Mouse (Mus musculus): ENCODE measurements around the gene Rab11fip5.

Gene Rab11fip5

GRCm38 (mm10) chr6:85348133-85348532 is 26.3 kb downstream of the Rab11fip5 start:
- no peak for DNase-seq (ENCODE audit: low spot score in 2 of 2)

DNA sequence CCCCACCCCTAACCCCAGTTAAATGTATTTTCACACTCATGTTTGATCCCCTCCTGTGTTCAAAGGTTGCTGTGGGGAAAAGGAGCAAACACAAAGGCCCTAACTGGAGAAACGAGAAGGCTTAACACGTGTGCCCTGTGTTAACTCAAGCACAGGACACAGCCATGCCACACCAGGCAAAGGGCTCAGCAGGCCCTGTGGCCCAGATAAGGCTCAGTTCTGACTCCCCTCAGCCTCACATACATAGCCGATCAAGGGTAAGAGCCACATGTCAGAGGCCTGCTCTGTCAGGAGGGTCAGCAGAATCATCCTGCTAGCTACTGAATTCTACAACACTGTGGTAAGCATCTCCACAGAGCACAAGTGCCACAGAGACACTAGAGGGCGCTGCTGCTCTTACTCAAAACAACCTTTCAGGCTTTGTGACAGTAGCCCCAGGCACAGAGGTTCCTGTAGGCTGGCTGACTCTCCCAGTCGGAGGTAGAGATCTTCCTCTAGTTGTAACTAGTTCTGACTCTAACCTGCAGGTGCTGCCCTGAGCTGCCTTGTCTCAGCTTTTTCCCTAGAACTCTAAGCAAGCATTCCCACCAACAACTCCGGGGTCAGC is 28.3 kb downstream of the Rab11fip5 start:
- peak; percentile 58 to 79 for DNase-seq (ENCODE audit: low spot score in 2 of 2)

DNA sequence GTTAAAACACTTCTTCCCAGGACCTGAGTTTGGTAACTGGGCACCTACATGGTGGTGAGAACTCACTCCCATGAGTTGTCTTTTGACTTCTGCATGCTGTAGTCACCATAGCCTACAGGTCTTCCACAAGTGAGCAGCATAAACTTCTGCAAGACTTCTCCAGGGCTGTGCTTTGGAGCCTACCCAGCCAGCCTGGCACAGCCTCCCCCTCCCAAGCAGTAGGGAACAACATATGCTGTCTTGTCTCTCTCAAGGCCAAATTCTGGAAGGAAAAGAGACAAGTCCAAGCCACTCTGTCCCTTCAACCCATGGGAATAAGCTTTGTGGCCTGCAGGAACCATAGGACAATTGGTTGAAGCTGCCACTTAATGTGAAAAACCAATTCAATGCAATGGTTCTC is 29.5 kb downstream of the Rab11fip5 start:
- DNase-seq (ENCODE audit: low spot score in 2 of 2), result no peak

DNA sequence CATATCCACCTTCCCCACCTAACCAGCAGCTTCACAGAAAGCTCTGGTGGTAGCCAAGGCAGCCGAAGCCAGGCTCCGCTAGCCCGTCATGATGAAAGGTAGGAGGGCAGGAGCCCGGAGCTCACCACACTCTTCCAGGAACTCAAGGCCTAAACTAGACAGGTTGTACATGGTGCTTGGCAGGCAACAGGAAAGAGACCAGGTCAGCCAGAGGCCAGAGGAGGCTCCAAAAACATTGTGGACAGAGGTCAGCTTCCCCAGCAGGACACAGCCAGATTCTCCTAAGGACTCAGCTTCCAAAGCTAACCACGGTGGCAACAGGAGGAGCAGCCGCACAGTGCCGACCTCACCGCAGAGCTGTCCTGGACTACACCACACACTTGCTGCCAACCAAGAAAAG is 31.4 kb downstream of the Rab11fip5 start:
- DNase-seq (ENCODE audit: low spot score in 2 of 2), result no peak

DNA sequence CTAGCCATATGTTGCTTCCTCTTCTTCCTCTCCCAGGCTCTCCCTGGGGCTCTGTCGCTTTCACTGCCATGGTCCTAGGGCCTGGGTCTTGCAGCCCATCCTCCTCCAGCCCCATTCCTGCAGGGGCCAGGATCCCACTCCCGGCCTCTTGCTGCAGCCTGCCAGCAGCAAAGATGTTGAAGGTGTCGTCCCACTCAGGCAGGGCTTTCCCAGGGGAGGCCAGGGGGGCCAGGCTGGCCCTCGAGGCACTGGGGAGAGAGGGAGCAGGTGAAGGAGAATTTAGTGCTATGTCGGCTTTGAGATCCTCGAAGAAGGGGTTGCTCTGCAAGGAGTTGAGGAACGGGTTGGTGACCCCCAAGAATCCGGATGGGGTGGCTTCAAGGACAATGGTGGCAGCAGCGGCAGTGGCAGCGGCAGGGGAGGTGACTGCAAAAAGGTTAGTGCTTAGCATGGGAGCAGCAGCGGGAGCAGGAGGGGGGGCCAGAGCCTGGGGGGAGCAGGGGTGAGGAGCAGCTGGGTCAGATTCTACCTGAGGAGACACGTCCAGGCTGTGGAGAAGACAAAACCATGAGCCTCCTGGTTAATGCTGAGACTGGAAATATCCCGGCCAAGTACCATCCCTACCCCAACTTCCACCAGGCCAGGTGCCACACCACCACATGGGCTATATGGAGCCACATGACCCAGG is 32.5 kb downstream of the Rab11fip5 start:
- DNase-seq (ENCODE audit: low spot score in 2 of 2), result no peak

GRCm38 (mm10) chr6:85340184-85340583 is 34.2 kb downstream of the Rab11fip5 start:
- no peak for DNase-seq (ENCODE audit: low spot score in 2 of 2)

DNA sequence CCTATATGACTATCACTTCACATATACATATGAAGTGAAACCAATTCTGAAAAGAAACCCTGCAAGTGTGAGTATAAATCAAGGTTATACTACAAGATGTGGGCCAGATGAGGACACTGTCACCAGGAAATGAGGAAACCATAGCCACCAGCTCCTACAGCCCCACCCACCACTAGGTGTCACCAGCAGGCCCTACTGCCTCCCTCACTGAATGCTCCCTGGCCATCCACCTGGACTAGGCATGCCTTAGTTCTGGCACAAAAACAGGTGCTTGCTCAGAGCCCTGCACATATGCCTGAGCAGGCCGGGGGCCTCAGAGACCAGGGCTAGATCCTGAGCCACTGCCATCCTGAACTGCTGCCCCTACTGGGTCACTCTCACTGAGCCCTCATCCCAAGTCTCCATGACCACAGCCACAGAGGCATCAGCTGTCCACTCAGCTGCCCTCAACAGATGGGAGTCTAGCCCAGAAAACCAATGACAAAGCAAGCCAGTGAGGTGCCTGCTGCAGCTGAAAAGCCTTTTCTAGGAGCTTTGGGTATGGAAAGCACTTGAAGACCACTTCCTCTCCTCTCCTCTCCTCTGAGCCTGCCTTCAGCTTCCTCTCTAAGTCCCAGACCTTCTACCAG is 35.0 kb downstream of the Rab11fip5 start:
- DNase-seq (ENCODE audit: low spot score in 2 of 2), result peak; percentile 24 to 50

DNA sequence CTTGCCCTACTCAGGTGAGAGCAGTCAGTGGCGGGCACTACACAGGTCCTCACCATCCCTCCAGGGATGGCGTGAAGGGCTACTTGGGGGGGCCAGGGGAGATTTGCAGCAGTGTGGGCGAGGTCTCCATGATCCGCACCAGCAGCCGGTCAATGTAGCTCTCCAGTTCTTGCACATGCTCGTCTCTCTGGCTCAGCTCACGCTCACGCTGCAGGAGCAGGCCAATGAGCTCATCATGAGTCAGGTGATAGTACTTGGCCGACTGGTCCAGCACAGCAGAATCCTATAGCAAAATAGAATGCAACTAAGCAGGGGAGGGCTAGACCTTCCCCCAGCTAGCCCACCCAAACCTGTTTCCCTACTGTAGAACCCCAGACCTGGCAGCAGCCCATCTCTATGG is 37.5 kb downstream of the Rab11fip5 start:
- DNase-seq (ENCODE audit: low spot score in 2 of 2), result no peak

- DNase-seq (ENCODE audit: low spot score in 2 of 2), result no peak
Measured at GRCm38 (mm10) chr6:85335352-85335751, 39.1 kb downstream of the Rab11fip5 start.

DNA sequence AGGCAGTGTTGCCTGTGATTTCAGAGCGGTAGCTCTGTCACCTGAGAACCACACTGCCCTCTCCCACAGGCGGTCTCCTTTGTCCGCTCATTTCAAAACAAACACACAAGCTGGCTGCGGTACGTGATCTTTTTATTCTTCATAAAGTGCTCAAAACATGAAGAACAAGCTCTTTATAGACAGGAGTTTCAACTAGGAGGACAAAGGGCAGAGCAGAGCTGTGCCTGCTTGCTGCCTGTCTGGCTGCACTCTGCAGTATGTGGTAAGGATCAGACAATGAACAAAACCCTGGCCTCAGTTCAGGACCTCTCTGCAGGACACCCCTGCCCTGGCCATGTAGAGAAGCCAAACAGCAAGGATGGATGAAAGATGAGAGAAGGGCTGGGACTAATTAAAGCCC is 39.6 kb downstream of the Rab11fip5 start:
- DNase-seq (ENCODE audit: low spot score in 2 of 2), result no peak

- DNase-seq (ENCODE audit: low spot score in 2 of 2), result no peak
Measured at GRCm38 (mm10) chr6:85334251-85334650, 40.2 kb downstream of the Rab11fip5 start.

DNA sequence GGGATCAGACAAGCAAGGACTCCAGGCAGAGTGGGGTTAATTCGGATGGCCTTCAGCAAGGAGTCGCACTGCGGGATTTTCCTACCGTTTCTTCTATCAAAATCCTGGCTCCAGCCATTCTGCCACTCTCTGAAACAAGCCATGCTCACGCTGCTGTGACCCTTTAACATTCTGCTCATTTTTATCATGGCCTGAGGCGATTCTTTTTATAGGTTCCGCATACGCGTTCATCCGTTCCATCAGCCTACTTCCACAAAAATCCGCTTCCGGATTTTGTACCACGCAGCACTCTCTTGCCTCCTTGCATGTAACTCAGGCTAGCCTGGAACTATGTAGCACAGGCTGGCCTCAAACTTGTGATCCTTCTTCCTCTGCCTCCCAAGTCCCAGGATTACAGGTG is 40.7 kb downstream of the Rab11fip5 start:
- no peak for DNase-seq (ENCODE audit: low spot score in 2 of 2)

- peak; percentile 86 to 90 for DNase-seq (ENCODE audit: low spot score in 2 of 2)
Measured at GRCm38 (mm10) chr6:85333000-85333669, 41.3 kb downstream of the Rab11fip5 start, which contains the start of gene Sfxn5. Gene Sfxn5 (minus strand): TSS chr6:85333422.

DNA sequence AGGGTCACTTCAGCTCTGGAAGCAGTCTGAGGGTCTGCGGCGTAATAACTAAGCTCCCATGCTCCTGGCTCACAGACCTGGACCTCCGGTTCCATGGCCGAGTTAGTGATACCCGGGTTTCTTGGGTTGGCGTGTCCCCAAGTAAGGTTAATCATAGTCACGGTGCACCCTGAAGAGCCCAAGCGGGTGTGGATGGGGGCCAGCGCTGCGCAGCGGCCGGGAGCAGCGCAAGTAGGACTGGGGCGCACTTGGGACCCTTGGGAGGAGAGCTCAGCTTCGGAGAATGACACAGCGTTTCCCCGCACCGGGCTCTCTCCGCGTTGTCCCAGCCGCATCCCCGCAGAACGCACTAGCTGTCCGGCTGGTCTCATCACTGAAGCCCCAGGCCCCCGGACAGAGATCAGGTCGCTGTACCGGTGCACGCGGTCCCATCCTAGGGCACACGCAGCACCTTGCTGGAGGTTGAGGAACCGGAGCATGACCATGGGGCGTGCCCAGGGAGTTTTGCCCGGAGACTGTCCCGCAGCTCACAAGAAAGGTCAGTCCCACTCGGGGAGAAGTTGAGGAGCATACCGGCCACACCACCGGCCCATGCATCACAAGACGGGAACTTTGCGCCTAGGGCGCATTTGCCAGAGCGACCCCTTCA is 42.0 kb downstream of the Rab11fip5 start:
- DNase-seq (ENCODE audit: low spot score in 2 of 2), result peak in 1 of 2 experiments; percentile 7

DNA sequence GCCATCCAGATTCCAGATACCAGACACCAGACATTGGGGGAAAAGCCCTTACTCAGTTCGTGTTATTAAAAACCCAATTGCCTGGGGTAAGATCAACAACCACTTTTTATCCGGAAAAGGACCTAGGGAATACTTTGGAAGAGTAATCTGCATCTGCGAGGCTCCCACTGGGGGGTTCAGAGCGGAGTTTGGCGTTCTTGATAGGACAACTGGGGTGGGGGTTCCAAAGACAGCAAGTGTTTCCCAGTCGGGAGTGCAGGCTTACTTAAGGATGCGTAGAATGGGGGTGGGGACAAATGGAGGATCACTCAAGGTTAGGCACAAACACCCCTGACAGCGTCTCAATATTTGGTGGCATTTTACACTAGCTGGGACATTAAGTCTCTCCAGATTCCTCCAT is 42.7 kb downstream of the Rab11fip5 start:
- no peak for DNase-seq (ENCODE audit: low spot score in 2 of 2)

DNA sequence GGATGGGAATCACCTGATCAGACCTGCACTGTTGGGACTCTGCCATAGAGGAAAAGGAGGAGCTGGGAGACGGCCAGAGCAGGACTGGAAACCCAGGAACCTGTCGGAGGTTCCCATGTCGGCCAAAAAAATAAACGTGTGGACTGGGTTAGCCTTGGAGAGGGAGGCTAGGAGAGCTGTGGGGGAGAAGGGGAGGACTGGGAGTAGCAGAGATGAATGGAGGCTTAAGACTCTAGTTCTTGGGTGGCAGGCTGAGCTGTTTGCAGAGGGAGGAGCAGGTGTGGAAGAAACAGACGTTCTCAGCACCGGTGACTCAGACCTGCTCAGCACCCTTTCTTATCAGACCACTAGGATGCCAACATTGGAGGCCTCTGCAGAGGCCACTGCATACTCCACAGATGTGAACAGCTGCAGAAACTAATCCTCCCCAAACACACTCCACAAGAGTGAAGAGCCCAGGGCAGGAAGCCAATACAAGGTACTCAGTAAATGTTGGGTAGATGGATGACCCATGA is 43.2 kb downstream of the Rab11fip5 start:
- no peak for DNase-seq (ENCODE audit: low spot score in 2 of 2)

DNA sequence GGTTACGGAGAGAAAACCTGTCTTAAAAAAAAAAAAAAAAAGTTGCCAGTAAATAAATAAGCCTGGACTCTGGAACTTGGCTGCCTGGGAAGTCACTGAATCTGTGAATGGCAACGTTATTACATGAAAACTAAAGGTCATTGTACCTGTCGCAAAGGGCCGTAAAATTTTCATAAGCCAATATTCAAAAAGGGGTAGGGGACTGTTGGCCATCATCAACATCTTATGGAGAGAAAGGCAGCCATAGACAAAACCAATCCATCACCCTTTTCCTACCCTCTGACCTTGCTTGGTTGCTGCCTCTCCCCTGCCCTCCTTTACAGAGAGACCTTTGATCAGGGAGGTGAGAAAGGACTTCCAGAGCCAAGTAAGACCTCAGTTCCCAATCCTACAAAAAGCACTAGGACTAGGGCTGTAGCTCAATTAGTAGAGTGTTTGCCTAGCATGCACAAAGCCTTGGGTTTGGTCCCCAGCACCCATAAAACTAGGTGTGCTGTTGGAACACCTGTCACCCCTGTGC is 44.7 kb downstream of the Rab11fip5 start:
- no peak for DNase-seq (ENCODE audit: low spot score in 2 of 2)

DNA sequence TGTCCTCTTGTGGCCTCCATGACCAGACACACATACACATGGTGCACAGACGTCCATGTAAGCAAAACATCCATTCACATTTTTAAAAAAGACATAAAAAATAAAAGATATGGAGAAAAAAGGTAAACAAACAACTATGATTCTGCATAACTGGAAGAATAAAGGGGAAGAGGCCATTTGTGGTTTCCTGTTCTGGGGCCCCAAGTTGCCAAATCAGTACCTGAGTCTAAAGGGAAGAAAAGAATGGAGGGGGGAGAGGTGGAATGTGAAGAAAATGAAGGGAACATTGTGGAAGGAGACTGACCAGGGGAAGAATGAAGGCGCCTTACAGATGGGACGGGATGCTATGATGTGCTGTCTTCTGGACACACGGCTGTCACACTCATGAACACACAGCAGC is 47.9 kb downstream of the Rab11fip5 start:
- no peak for DNase-seq (ENCODE audit: low spot score in 2 of 2)

GRCm38 (mm10) chr6:85325109-85325508 is 49.3 kb downstream of the Rab11fip5 start:
- no peak for DNase-seq (ENCODE audit: low spot score in 2 of 2)

GRCm38 (mm10) chr6:85320445-85320866 is 54.0 kb downstream of the Rab11fip5 start:
- DNase-seq (ENCODE audit: low spot score in 2 of 2), result no peak

DNA sequence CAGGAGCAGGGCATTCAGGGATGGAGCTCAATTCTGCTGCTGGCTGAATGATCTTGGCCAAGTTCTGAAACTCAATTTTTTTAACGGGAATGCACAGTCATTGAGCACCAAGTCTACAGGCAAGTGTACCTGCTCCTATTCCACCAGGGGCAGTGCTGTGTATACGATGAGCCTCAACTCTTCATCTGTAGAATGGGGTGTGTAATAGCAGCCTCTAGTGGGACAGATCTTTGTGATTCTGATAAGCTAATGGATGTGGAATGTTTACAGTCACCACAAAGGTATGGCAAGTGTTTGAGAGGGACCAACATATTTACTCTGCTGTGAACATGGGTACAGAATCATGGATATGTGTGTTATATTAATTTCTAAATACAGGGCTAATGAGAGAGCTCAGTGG is 58.2 kb downstream of the Rab11fip5 start:
- DNase-seq (ENCODE audit: low spot score in 2 of 2), result no peak
